ENCODE assay signal across 28 mouse cellular contexts in genomic region chr19:56689493-56689892, GRCm38 (mm10). TPM values are rescaled to one million over a fixed set of nuclear protein-coding genes. Genes with fewer than 3 reads are reported as not detected.
A peak's percentile ranks its signal among the peaks of the same experiment; 100 is the strongest.
DNase-seq lines count a peak whose midpoint lies in the region; ATAC-seq and TF ChIP-seq lines count a peak whose summit lies in the region.
"Had no signal": no experiment of that assay in that cellular context is flagged by ENCODE, and none has a peak within 500 bp of the region (broad histone marks: within the 10 kb centered on the region; RNA-seq: fewer than 3 reads in every experiment).

No protein-coding gene starts in this region.

- no peak for TF ChIP-seq CTCF in liver, adult 2 months (IDR thresholded peaks at IDR 0.05; ENCODE audit: low read depth, low read length)
- no peak for TF ChIP-seq CTCF in midbrain, postnatal 0 days (IDR thresholded peaks at IDR 0.05)

- no peak overlapping the region for H3ac ChIP-seq in myocyte (ENCODE audit: control insufficient read depth, insufficient read length)

- no peak for TF ChIP-seq POLR2A in liver, adult 2 months (IDR thresholded peaks at IDR 0.05; ENCODE audit: extremely low read depth, insufficient read depth, low read length)
- no peak for TF ChIP-seq POLR2A in myocyte (IDR thresholded peaks at IDR 0.05; ENCODE audit: insufficient read length, low read depth)

- H3K4me3 ChIP-seq in heart, embryonic 15.5 days: no peak overlapping the region
- H3K4me3 ChIP-seq in liver, adult 2 months (ENCODE audit: insufficient read depth, low read depth, low read length): no peak overlapping the region
- no peak overlapping the region for H3K4me3 ChIP-seq in liver, embryonic 12.5 days
- H3K4me3 ChIP-seq in myocyte: no peak overlapping the region
- no peak overlapping the region for H3K4me3 ChIP-seq in midbrain, postnatal 0 days (ENCODE audit: low read depth, low read length)
- H3K4me3 ChIP-seq: embryonic facial prominence, embryonic 10.5 days; embryonic facial prominence, embryonic 13.5 days; erythroblast, embryonic 14.5 days; forebrain, embryonic 12.5 days; forebrain, embryonic 15.5 days; heart, adult 2 months had no signal

- H3K27ac ChIP-seq in heart, embryonic 15.5 days: peak overlapping the region; percentile 31
- H3K27ac ChIP-seq in liver, adult 2 months (replicated peaks; ENCODE audit: insufficient read depth, low read depth, low read length): no peak overlapping the region
- no peak overlapping the region for H3K27ac ChIP-seq in liver, embryonic 12.5 days
- H3K27ac ChIP-seq in midbrain, postnatal 0 days (ENCODE audit: low read depth, low read length): no peak overlapping the region
- H3K27ac ChIP-seq: embryonic facial prominence, embryonic 10.5 days; embryonic facial prominence, embryonic 13.5 days; forebrain, embryonic 12.5 days; forebrain, embryonic 15.5 days; heart, adult 2 months; hindbrain, embryonic 14.5 days; hindbrain, postnatal 0 days had no signal

- H3K36me3 ChIP-seq in heart, embryonic 15.5 days: no peaks in the 10 kb centered on the region
- H3K36me3 ChIP-seq in liver, adult 2 months (ENCODE audit: control insufficient read depth, insufficient read depth, low read length): no peaks in the 10 kb centered on the region
- H3K36me3 ChIP-seq in liver, embryonic 12.5 days: no peaks in the 10 kb centered on the region
- no peaks in the 10 kb centered on the region for H3K36me3 ChIP-seq in myocyte (ENCODE audit: control insufficient read depth, insufficient read depth)
- H3K36me3 ChIP-seq in midbrain, postnatal 0 days (ENCODE audit: insufficient read depth, low read length): no peaks in the 10 kb centered on the region
- H3K36me3 ChIP-seq: embryonic facial prominence, embryonic 10.5 days; embryonic facial prominence, embryonic 13.5 days; forebrain, embryonic 12.5 days; forebrain, embryonic 15.5 days had no signal

- no peak overlapping the region for H3K4me2 ChIP-seq in heart, embryonic 15.5 days
- no peak overlapping the region for H3K4me2 ChIP-seq in liver, embryonic 12.5 days
- peak overlapping the region; percentile 57 for H3K4me2 ChIP-seq in myocyte (ENCODE audit: low read depth)
- no peak overlapping the region for H3K4me2 ChIP-seq in midbrain, postnatal 0 days (ENCODE audit: low read depth, low read length, poor library complexity, severe bottlenecking)
- H3K4me2 ChIP-seq: embryonic facial prominence, embryonic 13.5 days; forebrain, embryonic 12.5 days; forebrain, embryonic 15.5 days; hindbrain, embryonic 14.5 days had no signal

- ATAC-seq in heart, embryonic 15.5 days (replicated peaks; ENCODE audit: insufficient number of reproducible peaks, insufficient read depth, low FRiP score, low read depth): no peak
- no peak for ATAC-seq in liver, embryonic 12.5 days
- no peak for ATAC-seq in midbrain, postnatal 0 days (ENCODE audit: low FRiP score)
- ATAC-seq: CD4-positive, CD25-positive, alpha-beta regulatory T cell, adult 4 months; forebrain, embryonic 15.5 days; hindbrain, postnatal 0 days; inflammation-experienced regulatory T-cells, adult 6 months; intestine, embryonic 16.5 days had no signal

- no peak overlapping the region for H3K9ac ChIP-seq in heart, embryonic 15.5 days
- H3K9ac ChIP-seq in liver, adult 2 months (ENCODE audit: low read depth, low read length): no peak overlapping the region
- no peak overlapping the region for H3K9ac ChIP-seq in liver, embryonic 12.5 days
- H3K9ac ChIP-seq in midbrain, postnatal 0 days (replicated peaks; ENCODE audit: low read length, poor library complexity, severe bottlenecking): no peak overlapping the region
- H3K9ac ChIP-seq: embryonic facial prominence, embryonic 13.5 days; forebrain, embryonic 12.5 days; forebrain, embryonic 15.5 days; hindbrain, embryonic 14.5 days had no signal

- H3K79me2 ChIP-seq in liver, adult 2 months (ENCODE audit: control insufficient read depth, insufficient read depth, low read length): no peaks in the 10 kb centered on the region
- H3K79me2 ChIP-seq in myocyte (ENCODE audit: control insufficient read depth, insufficient read depth): no peaks in the 10 kb centered on the region

- DNase-seq in heart, postnatal 14 days: no peak
- DNase-seq in liver, adult 2 months (ENCODE audit: extremely low read depth, low read depth, low spot score): peak; percentile 56
- no peak for DNase-seq in midbrain, postnatal 0 days (ENCODE audit: low spot score)
- DNase-seq: adrenal gland, adult 2 months; adrenal gland, postnatal 14 days; cerebellum, adult 11-12 months; cerebellum, adult 8-10 months; cerebellum, postnatal 10 days; cerebellum, postnatal 36 days; embryo, embryonic 11 days; gastrocnemius, postnatal 25 days; heart, adult 2 months; heart, postnatal 10 days; heart, postnatal 4 days had no signal

- WGBS in heart, embryonic 15.5 days: 65% methylated on average over 6 of the region's 6 CpGs
- WGBS in liver, adult 2 months: 24% methylated on average over 6 of the region's 6 CpGs
- 55% methylated on average over 6 of the region's 6 CpGs for WGBS in liver, embryonic 12.5 days (ENCODE audit: insufficient replicate concordance)
- 84% methylated on average over 6 of the region's 6 CpGs for WGBS in midbrain, postnatal 0 days

- H3K4me1 ChIP-seq in heart, embryonic 15.5 days (replicated peaks): peaks cover 14% of the 10 kb centered on the region
- peaks cover 3% of the 10 kb centered on the region; the same call in 1 of the 2 replicates for H3K4me1 ChIP-seq in liver, adult 2 months (ENCODE audit: control insufficient read depth, insufficient read depth, low read length)
- no peaks in the 10 kb centered on the region for H3K4me1 ChIP-seq in liver, embryonic 12.5 days
- H3K4me1 ChIP-seq in midbrain, postnatal 0 days (ENCODE audit: insufficient read depth, low read length): no peaks in the 10 kb centered on the region

- H3K27me3 ChIP-seq in heart, embryonic 15.5 days: no peaks in the 10 kb centered on the region
- 0 out of 2 replicates have a peak, but pooled peaks cover 3% of the 10 kb centered on the region for H3K27me3 ChIP-seq in liver, adult 2 months (ENCODE audit: control insufficient read depth, insufficient read depth, low read length)
- H3K27me3 ChIP-seq in liver, embryonic 12.5 days (replicated peaks): no peaks in the 10 kb centered on the region
- no peaks in the 10 kb centered on the region for H3K27me3 ChIP-seq in myocyte (ENCODE audit: control insufficient read depth, insufficient read depth, insufficient read length)
- H3K27me3 ChIP-seq in midbrain, postnatal 0 days (ENCODE audit: insufficient read depth, low read length): no peaks in the 10 kb centered on the region
- H3K27me3 ChIP-seq: embryonic facial prominence, embryonic 13.5 days; forebrain, embryonic 12.5 days; forebrain, embryonic 15.5 days had no signal

- H3K9me3 ChIP-seq in heart, embryonic 15.5 days (replicated peaks): no peaks in the 10 kb centered on the region
- no peaks in the 10 kb centered on the region for H3K9me3 ChIP-seq in liver, embryonic 12.5 days (replicated peaks)
- H3K9me3 ChIP-seq in midbrain, postnatal 0 days (ENCODE audit: low read length): no peaks in the 10 kb centered on the region
- H3K9me3 ChIP-seq: embryonic facial prominence, embryonic 10.5 days; embryonic facial prominence, embryonic 13.5 days; forebrain, embryonic 12.5 days; forebrain, embryonic 15.5 days had no signal

- intact Hi-C loops in heart, postnatal 14 days (cut with DNase I): no loop called here

TF ChIP-seq in myocyte, 11 proteins besides CTCF, POLR2A, EP300 and RAD21:
- TF ChIP-seq REST (IDR thresholded peaks at IDR 0.05; ENCODE audit: insufficient read depth, insufficient read length): no peak
- no peak for TF ChIP-seq MYOD1 (IDR thresholded peaks at IDR 0.05; ENCODE audit: control insufficient read depth in 1 of 3, insufficient read length in 2 of 3, low read depth in 2 of 3)

RNA-seq across cellular contexts. Expression of gene Adrb1, which starts 32.5 kb away (rescaled TPM):
- polyA plus RNA-seq in heart, embryonic 15.5 days (2015; fragmentation: Nextera tagmentation; extraction: Ambion mirVana): 4.0 and 4.7 TPM in 2 replicates
- total RNA-seq in heart, postnatal 14 days (2021): 10 to 100 TPM; 23.2 to 24.2 TPM
- 0.40 and 0.65 TPM in 2 replicates for total RNA-seq in liver, adult 2 months (2014; rRNA removed)
- polyA plus RNA-seq in liver, adult 2 months (2012; rRNA removed): 0.66 and 0.89 TPM in 2 replicates
- 0.20 and 0.24 TPM in 2 replicates for polyA plus RNA-seq in liver, embryonic 12.5 days (2016; fragmentation: Nextera tagmentation; extraction: Ambion mirVana)
- 0.60 TPM for polyA plus RNA-seq in myocyte (2012; fragmentation: generic; extraction: Trizol)
- 5.1 and 7.6 TPM in 2 replicates for total RNA-seq in midbrain, postnatal 0 days (2014; rRNA removed)
- 2.0 and 2.9 TPM in 2 replicates for polyA plus RNA-seq in midbrain, postnatal 0 days (2015; fragmentation: Nextera tagmentation; extraction: Ambion mirVana)
- total RNA-seq: MEL had no signal
- polyA plus RNA-seq: CD4-positive, CD25-positive, alpha-beta regulatory T cell, adult 4 months had no signal
